Mouse (Mus musculus) embryo, embryonic 10 days (tissue): ENCODE results near the gene Wipi1.

ENCODE experiments used
- DNase-seq: peaks from one replicate; pipeline ENCODE4 v3.0.0-alpha.2; 2015; ENCODE audit warnings: low spot score

Wipi1 gene

GRCm38 (mm10) chr11:109579999-109580398 is 31.8 kb downstream of the Wipi1 start:
- DNase-seq, result no peak

DNA sequence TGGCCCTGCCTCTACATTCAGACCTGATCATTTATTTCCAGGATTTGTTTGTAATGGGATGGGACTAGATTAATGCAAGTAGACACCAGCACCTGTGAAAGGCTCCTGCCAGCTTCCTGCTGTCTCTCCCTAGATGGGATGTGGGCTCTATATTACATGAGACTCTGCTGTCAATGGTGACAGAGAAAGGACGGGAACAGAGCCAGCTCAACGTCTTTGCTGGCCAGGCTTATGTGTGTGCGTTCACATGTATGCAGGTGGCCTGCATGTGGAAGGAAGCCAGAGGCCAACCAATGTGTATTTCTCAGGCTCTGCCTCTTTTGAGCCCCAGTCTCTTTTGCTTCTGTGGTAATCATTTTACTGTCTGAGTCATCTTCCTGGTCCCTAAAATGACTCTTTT is 33.2 kb downstream of the Wipi1 start:
- no peak for DNase-seq

DNA sequence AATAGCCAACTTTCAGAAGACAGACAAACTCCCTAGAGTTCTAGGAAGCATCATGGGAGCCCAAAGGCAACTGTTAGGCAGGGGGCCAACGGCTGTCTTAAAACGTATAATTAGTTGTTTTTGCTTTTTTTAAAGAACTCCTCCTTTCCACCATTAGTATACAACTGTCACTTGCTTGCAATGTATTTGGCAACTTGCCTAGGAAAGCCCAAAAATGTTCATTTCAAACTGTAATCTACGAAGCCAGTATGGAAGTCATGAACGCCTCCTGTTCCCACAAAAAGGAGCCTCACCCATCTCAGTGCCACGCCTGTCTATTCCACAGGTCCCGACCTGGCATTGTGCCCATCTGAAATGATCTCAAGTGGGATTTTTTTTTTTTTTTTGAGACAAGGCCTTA is 35.9 kb downstream of the Wipi1 start:
- no peak for DNase-seq

DNA sequence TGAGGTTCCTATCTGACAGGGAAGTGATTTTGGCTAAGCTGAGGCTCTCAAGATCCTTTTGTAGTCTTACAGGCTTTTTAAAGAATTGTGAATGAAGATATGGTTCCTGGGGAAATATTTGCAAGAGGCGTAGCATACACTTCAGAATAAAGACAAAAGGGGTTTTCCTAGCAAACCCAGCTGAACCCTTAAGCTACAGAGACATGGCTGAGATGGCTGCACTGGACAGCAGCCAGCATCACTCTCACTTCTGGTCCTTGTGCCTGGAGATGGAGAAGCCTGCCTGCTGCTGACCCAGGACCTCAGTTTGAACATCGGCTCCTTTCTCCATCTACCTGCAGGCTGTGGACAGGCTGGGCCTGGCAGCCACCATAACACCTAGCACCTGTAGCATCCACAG is 37.2 kb downstream of the Wipi1 start:
- DNase-seq, result no peak

GRCm38 (mm10) chr11:109572051-109572450 is 39.7 kb downstream of the Wipi1 start:
- DNase-seq, result no peak

- DNase-seq, result no peak
Observed at GRCm38 (mm10) chr11:109569809-109570208, 42.0 kb downstream of the Wipi1 start.

DNA sequence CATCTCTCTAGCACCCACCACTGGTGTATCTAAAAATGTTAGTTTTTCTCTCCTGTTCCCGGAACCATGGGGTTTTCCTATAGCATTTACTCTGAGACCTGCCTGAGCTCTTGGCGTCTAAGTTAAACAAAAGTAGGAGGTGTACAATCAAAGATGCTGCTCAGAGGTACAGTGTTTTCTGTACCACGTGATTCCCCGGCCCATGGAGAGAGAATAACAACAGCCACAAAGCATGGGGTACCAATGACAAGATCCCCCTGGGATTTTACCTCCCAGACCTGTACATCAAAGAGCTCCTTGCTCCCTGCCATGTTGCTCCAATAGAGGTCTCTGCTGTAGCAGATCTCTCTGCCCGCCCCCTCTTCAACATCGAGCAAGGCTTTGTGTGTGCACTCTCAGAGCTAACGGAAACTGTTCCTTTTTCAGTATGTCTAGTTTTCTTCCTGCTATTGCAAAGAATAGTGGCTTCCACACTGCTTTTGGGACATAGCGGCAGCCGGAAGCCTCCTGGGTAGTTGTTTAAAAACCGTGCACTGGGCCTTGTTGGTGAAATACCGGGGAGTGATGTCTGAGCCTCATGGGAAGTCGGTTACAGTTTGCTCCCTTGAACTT is 42.7 kb downstream of the Wipi1 start:
- DNase-seq, result no peak

DNA sequence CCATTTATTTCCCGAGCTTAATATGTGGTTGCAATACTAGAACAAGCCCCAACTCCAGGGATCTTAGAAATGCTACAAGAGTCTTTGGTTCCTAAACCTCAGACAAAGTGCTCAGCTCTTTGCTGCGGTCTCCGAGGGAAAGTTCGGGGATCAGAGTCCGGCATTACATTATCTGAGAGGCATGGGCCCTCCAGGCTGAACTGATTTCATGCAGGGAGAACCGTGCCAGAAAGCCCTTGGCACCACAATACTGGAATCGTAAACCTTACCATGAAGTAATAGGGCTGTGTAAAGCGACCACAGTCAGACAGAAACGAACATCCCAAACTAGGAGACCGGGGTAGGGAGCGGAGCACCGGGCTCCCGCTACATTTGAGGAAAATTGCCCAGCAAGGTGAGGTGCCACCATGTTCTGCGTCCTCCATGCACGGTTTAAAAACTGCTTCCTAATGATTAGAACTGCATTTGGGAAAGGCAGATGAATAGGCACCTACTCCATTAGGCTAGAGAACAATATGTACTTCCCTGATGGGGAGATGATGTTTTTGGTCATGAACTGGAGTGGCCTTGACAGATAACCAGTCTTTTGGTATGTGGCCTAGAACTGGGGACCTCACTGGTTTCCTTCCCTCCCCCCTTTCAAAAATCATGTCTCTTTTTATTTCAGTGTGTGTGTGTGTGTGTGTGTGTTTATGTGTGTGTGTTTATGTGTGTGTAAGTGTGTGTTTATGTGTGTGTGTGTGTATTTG is 47.1 kb downstream of the Wipi1 start:
- DNase-seq, result no peak

DNA sequence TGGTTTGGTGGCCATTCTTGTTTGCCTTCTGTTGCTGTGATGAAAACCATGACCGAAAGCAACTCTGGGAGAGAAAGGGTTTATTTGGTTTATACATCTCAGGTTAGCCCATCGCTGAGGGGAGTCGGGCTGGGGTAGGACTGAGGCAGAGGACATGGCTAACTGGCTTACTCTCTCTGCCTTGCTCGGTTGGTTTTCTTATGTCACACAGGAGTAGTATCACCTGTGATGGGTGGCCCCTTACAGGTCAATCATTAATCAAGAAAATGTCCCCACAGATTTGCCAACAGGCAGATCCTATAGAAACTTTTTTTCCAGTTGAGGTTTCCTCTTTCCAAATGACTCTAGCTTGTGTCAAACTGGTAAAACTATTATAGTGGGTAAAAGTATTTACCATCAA is 48.1 kb downstream of the Wipi1 start:
- DNase-seq, result no peak

GRCm38 (mm10) chr11:109561445-109561844 is 50.3 kb downstream of the Wipi1 start:
- no peak for DNase-seq

DNA sequence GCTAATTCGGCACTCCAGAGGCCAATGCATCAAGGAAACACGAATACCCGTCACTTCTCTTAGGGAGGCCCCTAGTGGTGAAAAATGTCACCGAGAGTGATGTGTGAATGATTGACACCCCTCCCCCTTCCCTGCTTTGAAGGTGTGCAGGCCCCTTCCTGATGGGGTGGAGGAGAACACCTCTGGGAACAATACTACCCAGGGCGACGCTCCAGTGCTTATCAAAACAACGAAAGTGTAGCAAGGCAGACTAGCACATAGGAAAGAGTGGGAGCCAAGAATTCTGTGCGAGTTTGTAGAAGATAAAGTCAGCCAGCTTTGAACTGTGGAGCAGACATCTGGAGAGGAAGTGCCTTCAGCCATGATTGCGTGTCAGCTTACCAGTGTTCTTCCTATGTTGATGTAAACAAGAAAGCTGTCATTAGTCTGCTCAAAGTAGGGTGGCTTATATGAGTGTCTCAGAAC is 50.9 kb downstream of the Wipi1 start:
- DNase-seq, result peak; percentile 53

GRCm38 (mm10) chr11:109559241-109559640 is 52.5 kb downstream of the Wipi1 start:
- DNase-seq, result no peak

DNA sequence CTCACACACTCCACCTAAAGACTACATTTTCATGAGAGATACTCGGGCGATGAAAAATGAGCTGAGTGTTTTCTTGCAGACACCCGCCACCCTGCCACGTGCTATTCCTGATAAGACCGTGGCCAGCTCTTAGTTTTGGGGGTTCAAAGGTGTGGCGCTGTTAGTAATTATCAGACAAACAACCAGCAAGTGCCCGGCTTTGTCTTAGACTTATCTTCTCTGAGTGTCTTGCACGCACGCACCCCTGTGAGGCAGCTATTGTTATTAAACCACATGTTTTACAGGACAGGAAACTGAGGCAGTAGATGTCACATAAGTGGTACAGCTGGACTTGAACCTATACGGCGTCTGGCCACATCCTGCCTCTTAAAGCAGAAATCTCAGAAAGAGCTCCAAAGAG is 54.3 kb downstream of the Wipi1 start:
- DNase-seq, result no peak

GRCm38 (mm10) chr11:109556130-109556529 is 55.6 kb downstream of the Wipi1 start:
- no peak for DNase-seq

DNA sequence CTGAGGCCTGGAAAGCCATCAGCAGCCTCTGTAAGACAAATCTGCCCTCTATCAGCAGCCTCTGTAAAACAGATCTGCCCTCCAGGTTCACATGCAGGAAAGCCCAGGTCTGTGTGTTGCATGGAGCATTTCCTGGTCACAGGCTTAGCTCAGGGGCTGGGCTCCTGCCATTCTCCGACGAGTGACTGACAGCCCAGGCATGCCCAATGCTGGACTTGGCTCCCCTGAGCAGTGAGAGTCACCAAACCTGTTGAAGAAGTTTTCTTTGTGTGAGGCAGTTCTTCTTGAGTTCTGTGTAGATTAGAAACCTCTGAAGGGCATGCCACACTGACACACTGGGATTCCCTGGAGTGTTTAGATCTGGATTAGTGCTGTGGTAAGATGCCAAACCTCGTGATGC is 57.3 kb downstream of the Wipi1 start:
- DNase-seq, result peak; percentile 40

DNA sequence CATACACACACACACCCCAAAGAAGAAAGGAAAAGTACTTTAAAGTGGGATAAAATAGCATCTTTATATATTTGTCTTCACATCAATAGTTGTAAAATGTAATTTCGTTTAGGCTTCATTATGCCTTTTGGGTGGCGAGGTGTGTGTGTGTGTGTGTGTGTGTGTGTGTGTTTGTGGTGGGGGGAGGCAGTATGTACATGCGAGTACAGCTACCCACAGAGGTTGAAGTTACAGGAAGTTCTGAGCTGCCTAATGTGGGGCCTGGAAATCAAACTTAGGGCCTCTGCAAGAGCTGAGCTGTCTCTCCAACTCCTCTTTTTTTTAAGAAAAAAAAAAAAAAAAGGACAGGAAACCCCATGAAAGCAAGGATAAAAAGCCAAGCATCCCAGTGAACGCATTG is 57.8 kb downstream of the Wipi1 start:
- DNase-seq, result no peak

DNA sequence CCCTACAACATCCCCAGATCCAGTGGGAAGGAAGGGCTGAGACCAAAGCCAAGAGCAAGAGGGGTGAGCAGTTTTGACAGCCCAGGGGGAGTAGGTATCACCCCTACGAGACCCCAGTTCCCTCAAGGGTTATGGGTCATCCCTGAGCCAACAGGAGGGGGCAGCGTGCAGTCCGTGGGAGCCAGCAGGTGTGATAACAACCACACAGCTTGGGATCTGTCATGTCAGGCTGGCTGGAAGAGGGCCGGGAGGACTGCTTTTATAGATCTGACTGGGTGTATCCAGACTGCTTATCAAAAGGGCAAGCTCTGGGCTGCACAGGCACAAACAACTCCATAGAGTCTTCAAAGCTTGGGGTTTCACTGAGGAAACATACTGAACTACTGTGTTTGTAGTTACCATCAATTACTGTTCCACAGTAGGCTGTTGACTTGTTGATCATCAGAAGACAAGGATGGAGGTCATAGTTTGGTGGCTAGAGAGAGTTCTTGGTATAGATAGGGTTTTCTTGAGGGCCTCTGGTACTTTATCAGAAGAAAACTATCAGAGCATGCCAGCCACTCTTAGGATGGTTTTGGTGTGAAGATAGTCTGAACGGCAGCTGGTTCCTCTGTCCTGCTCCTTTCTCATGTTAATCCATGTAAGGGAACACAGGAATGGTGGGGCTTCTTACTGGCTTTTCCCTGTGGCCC is 62.0 kb downstream of the Wipi1 start:
- DNase-seq, result no peak

GRCm38 (mm10) chr11:109547652-109548051 is 64.1 kb downstream of the Wipi1 start:
- no peak for DNase-seq

- DNase-seq, result no peak
Observed at GRCm38 (mm10) chr11:109546305-109547001, 65.3 kb downstream of the Wipi1 start.

GRCm38 (mm10) chr11:109545700-109546143 is 66.0 kb downstream of the Wipi1 start:
- DNase-seq, result no peak

DNA sequence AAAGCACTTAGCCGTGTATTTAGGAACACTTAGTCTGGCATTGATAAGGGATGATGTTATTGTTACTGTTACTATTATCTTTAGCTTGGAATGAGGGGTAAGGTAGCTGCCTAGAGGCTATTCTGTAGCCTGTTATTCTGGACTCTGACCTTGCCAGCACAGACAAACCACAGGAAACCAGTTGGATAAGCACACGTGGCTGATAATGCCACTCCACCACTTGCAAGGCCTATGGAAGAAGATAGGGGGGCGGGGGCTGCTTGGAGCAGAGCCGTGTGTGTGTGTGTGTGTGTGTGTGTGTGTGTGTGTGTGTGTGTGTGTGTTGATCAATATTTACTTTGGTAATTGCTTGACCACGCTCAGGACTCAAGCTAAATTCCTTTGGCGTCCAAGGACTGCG is 66.5 kb downstream of the Wipi1 start:
- no peak for DNase-seq

DNA sequence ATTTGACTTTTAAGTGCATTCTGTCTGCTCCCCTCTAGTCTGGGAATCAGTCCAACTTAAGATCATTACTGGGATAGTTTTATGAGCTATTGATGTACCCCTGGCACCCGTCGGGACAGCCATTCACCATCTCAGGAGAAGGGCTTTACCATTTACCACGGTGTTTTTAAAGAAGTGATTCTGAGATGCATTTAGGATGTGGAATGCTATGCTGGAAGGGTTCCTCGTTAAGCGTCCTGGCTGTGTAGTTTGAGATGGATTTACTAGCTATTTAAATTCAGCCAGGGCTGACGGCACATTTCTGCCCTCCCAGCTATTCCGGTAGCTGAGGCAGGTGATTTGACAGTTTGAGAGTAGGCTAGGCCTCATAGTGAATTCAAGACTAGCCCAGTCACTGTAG is 67.3 kb downstream of the Wipi1 start:
- DNase-seq, result no peak

- DNase-seq, result no peak
Observed at GRCm38 (mm10) chr11:109543466-109543865, 68.3 kb downstream of the Wipi1 start.
